Mouse (Mus musculus) lung, embryonic 15.5 days (tissue): ENCODE data around the gene Dgcr6. TPM values are rescaled to one million over a fixed set of nuclear protein-coding genes. Genes with fewer than 3 reads are reported as not detected.

Experiments used
- ATAC-seq: fragments of 200-750 bp; cut with Nextera tagmentation; 2 replicates; pipeline ENCODE4 v1.8.0; 2017; ENCODE audit warnings: moderate number of reproducible peaks, borderline replicate concordance; ENCODE audit not compliant: low FRiP score, low TSS enrichment; ENCODE audit errors: extremely low read depth
- H3K27ac ChIP-seq: fragments of 300-500 bp; sonication (generic); 2 replicates; pipeline ENCODE4 v1.5.1; 2015; ENCODE audit warnings: moderate library complexity, mild to moderate bottlenecking, inconsistent platforms
- H3K27me3 ChIP-seq: fragments of 300-500 bp; sonication (generic); 2 replicates; pipeline ENCODE4 v1.6.1; 2015; ENCODE audit warnings: inconsistent platforms
- H3K36me3 ChIP-seq: fragments of 300-500 bp; sonication (generic); 2 replicates; pipeline ENCODE4 v1.6.1; 2015; ENCODE audit warnings: inconsistent platforms
- H3K4me1 ChIP-seq: fragments of 300-500 bp; sonication (generic); 2 replicates; pipeline ENCODE4 v1.6.1; 2015; ENCODE audit warnings: inconsistent platforms
- H3K4me2 ChIP-seq: fragments of 300-500 bp; sonication (generic); 2 replicates; pipeline ENCODE4 v1.6.1; 2015; ENCODE audit warnings: inconsistent platforms, mild to moderate bottlenecking, moderate library complexity
- H3K4me3 ChIP-seq: fragments of 300-500 bp; sonication (generic); 2 replicates; pipeline ENCODE4 v1.5.1; 2015; ENCODE audit warnings: mild to moderate bottlenecking, inconsistent platforms
- H3K9ac ChIP-seq: fragments of 300-500 bp; sonication (generic); 2 replicates; pipeline ENCODE4 v1.6.1; 2015; ENCODE audit warnings: inconsistent platforms
- H3K9me3 ChIP-seq: fragments of 300-500 bp; sonication (generic); 2 replicates; pipeline ENCODE4 v1.6.1; 2016; ENCODE audit warnings: inconsistent platforms
- WGBS: fragments of 180-500 bp; shearing (Covaris S2); methylation state at CpG from one replicate; pipeline ENCODE4 v1.1.7; 2015; 5-methylcytosine and 5-hydroxymethylcytosine counted together
- polyA plus RNA-seq: library from polyadenylated mRNA; unstranded; fragments of >200 nt; fragmentation: Nextera tagmentation; extraction: Ambion mirVana; gene quantifications from 2 replicates; pipeline ENCODE4 v1.2.1, GENCODE M21; 2015

The Dgcr6 gene
- polyA plus RNA-seq, 1 experiment from 2014 or later = 95.5 TPM

DNA sequence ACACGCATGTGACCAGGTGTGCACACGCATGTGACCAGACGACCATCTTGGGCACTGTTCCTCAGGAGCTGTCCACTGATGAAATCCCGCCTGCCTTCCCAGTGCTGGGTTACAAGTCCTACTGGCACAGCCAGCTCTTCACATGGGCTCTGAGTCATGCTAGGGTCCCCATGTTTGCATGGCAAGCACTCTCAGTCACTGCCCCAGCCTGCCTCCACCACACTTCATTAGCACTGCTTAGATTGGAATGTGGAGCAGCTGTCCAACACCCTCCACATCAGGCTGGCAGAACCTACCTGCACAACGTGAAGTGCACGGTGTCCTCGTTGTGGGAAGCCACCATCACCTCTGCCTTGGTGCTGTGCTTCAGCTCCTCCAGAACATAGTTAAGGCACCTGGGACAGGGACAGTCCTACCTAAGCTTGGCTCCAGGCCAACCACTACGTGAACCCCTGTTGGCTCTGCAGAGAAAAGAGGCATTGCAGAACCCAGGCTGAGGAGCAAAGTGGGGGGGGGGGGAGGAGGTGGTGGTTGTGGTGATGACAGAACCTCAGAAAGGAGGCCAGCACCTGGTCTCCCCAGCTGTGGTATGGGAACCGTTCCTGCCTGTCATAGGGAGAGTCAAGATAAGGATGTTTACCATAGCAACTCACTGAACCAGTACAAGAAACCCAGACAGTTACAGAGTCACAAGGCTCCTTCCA lies 20.8 kb downstream of the Dgcr6 start:
- no peak for ATAC-seq
- Histone ChIP-seq H3K4me2 (no peak overlapping the region), H3K27me3 (no peaks in the 10 kb centered on the region), H3K9ac (no peak overlapping the region), H3K4me3 (no peak overlapping the region), H3K27ac (peak overlapping the region; percentile 15; the same call in 1 of the 2 replicates), H3K4me1 (peaks cover 7% of the 10 kb centered on the region; the same call in 1 of the 2 replicates), H3K9me3 (no peaks in the 10 kb centered on the region), H3K36me3 (peaks cover 18% of the 10 kb centered on the region; the same call in 1 of the 2 replicates)
- 65% methylated on average over 9 of the region's 9 CpGs for WGBS

DNA sequence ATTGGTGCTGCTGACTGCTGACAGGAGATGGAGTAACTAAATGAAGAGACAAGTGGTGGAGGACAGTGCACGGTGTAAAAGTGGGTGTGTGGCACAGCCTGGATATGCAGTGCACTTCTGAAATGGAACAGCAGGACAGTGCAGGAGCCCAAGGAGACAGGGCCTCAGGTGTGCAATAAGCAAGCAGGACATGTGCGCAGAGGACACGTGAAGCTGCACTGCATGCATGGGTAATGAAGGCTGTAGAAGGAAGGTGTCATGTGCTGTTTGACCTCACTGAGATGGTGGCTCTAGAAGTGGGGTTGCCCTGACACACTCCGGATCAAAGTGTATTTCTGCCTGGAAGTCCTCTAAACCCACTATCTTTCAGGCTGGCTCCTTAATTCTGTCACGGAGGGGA lies 22.0 kb downstream of the Dgcr6 start:
- no peak for ATAC-seq
- Histone ChIP-seq H3K27ac (no peak overlapping the region), H3K4me2 (no peak overlapping the region), H3K9ac (no peak overlapping the region), H3K9me3 (no peaks in the 10 kb centered on the region), H3K36me3 (peaks cover 15% of the 10 kb centered on the region; the same call in 1 of the 2 replicates), H3K4me3 (no peak overlapping the region), H3K27me3 (no peaks in the 10 kb centered on the region), H3K4me1 (peaks cover 7% of the 10 kb centered on the region; the same call in 1 of the 2 replicates)
- WGBS = 81% methylated on average over 5 of the region's 5 CpGs

DNA sequence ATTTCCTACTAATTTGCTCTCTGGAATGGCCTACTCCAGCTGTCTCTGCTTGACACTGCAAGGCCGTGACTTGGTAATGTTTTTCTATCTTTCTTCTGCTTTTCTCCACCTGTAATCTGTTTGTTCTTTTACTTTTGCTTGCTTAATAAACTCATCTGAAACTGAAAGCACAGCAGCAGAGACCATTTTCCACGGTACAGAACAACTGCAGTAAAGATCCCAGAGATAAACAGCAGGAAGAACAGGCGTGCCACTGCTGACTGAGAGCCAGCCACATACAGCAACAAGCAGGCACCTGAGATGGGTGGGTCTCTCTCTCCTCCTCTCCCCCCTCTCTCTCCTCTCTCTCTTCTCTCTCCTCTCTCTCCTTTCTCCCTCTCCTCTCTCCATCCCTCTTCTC lies 22.5 kb downstream of the Dgcr6 start:
- WGBS = 47% methylated on average over 3 of the region's 3 CpGs
- peaks cover 15% of the 10 kb centered on the region; the same call in 1 of the 2 replicates for H3K36me3 ChIP-seq
- no peak overlapping the region for H3K4me3 ChIP-seq
- H3K27me3 ChIP-seq = no peaks in the 10 kb centered on the region
- H3K27ac ChIP-seq = no peak overlapping the region
- no peaks in the 10 kb centered on the region for H3K9me3 ChIP-seq
- H3K4me2 ChIP-seq = no peak overlapping the region
- H3K4me1 ChIP-seq = peaks cover 7% of the 10 kb centered on the region; the same call in 1 of the 2 replicates
- no peak overlapping the region for H3K9ac ChIP-seq
- no peak for ATAC-seq

DNA sequence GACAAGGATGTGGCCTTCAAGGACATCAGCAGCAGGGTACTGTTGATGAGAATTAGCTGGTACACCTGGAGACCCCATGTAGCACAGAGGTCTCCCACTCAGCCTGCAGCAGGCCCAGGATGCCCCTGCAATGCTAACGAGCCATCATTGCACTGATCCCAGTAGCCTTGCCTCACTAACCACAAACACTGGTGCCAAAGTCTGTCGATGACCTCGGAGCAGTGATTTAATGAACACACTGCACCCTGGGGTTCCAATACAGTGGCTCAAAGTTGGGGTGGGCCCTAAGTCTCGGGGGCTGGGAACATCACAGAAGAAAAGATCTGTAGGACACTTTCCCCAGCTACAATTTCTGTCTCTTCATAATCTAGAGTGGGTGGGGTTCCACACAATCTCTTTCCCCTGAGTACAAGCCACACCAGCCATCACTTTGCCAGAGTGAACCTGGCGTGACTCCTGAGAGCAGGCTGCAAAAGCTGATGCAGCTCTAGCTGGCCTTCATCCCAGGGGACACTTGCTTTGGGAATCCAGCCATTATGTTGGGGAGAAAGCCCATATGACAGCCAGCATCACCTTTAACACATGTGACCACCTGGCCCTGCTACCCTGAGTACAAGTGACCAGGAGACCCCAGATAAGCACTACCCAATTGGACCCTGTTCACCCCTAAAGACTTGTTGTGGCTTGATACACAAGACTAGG lies 25.8 kb downstream of the Dgcr6 start:
- WGBS = 86% methylated on average over 5 of the region's 5 CpGs
- no peak for ATAC-seq
- peaks cover 2% of the 10 kb centered on the region; the same call in 1 of the 2 replicates for H3K4me1 ChIP-seq
- no peak overlapping the region for H3K4me3 ChIP-seq
- no peaks in the 10 kb centered on the region for H3K36me3 ChIP-seq
- H3K9ac ChIP-seq = no peak overlapping the region
- no peaks in the 10 kb centered on the region for H3K9me3 ChIP-seq
- no peak overlapping the region for H3K27ac ChIP-seq
- H3K27me3 ChIP-seq = no peaks in the 10 kb centered on the region
- no peak overlapping the region for H3K4me2 ChIP-seq

DNA sequence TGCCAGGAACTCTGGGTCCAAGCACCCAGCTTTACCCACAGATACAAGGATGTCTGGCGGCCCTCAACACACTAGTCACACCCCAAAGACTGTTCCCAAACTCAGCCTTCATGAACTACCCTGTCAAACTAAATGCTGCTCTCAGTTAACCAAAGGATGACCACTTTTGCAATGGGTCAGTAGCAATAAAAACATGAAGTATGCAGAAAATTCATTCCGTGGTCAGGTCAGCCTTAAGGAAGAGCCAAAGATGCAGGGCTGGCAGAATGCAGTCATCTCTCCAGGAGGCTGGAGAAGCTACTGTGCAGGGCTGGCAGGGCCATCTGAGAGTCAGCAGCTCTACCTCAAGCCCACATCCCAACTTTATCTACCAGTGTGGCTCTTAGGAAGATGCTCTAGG lies 26.6 kb downstream of the Dgcr6 start:
- no peak overlapping the region for H3K27ac ChIP-seq

DNA sequence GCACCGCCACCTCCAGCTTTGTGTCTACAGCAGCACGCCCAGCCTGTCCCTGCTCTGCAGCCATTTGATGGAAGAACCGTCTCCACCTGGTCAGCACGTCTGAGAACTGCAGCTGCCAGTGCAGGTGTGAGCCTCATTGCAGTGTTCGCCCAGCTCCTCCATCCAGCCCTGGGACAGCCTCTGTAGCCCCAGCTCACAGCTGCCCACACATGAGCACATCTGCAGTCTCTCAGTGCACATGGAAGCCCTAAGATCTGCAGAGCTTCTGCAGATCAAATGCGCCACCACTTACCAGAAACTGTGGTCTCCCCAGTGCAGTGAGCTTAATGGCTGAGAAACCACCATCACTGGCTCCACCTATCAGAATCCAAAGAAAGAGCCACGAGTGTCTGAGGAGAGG lies 27.5 kb downstream of the Dgcr6 start:
- Histone ChIP-seq H3K27me3 (no peaks in the 10 kb centered on the region), H3K9ac (no peak overlapping the region), H3K4me2 (no peak overlapping the region), H3K4me1 (peaks cover 3% of the 10 kb centered on the region; the same call in 1 of the 2 replicates), H3K9me3 (no peaks in the 10 kb centered on the region), H3K36me3 (no peaks in the 10 kb centered on the region), H3K4me3 (no peak overlapping the region), H3K27ac (no peak overlapping the region)
- no peak for ATAC-seq
- 78% methylated on average over 7 of the region's 7 CpGs for WGBS

More for the DNA sequence above, 26.6 kb downstream of the Dgcr6 start:
- 90% methylated on average over 2 of the region's 2 CpGs for WGBS
- no peaks in the 10 kb centered on the region for H3K27me3 ChIP-seq
- H3K4me2 ChIP-seq = no peak overlapping the region
- no peak overlapping the region for H3K4me3 ChIP-seq
- no peaks in the 10 kb centered on the region for H3K9me3 ChIP-seq
- no peak for ATAC-seq
- H3K4me1 ChIP-seq = no peaks in the 10 kb centered on the region
- H3K9ac ChIP-seq = no peak overlapping the region
- no peaks in the 10 kb centered on the region for H3K36me3 ChIP-seq

DNA sequence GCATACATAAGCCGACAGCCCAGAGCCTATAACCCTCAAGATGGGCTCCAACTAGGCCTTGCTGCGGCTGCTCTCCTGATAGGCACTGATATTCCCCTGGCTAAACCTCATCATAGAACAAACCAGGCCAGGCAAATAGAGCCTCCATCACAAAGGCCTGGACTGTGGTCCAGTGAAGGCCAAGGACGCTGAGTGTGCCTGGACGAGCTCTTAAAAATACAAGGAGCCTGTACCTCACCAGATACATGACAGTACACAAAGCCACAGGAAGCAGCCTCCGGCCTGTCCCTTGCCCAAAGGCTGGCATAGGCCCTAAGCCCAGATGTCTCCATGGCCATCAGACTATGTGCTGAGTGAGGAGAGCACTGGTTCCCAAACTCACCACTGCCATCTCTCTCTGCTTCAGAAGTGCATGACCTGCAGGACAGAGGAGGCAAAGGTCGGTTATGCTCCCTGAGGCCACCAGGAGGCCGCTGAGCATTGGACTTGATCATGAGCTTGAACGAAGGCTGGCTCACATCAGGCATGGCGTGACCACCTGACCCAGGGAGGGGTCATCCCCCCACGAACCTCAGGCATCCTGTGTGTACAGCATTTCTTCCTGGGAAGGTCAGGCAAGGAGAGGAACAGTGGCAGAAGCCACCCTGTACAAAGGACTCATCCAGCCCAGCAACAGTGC lies 28.6 kb downstream of the Dgcr6 start:
- no peak overlapping the region for H3K27ac ChIP-seq
- peaks cover 7% of the 10 kb centered on the region; the same call in 1 of the 2 replicates for H3K4me1 ChIP-seq
- no peak overlapping the region for H3K9ac ChIP-seq
- no peak for ATAC-seq
- no peak overlapping the region for H3K4me3 ChIP-seq
- no peaks in the 10 kb centered on the region for H3K9me3 ChIP-seq
- no peaks in the 10 kb centered on the region for H3K27me3 ChIP-seq
- no peaks in the 10 kb centered on the region for H3K36me3 ChIP-seq
- 72% methylated on average over 10 of the region's 10 CpGs for WGBS
- H3K4me2 ChIP-seq = no peak overlapping the region

DNA sequence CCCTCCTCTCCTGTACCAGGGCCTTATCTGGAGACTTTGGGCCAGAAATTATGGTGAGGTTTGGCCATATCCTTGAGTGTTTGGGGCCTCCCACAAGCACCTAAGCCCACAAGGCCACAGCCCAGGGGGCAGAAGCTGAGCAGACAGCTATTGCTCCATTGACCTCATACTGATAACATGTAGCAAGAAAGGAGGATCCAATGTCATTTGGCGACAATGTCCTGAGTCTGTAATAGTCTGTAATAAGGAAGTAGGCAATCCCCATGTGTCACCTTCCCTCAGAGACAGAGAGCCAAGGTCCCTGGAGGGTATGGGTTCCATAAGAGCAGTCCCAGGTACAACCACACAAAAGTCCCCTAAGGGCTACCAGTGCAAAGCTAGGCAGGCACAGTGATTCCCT lies 29.6 kb downstream of the Dgcr6 start:
- no peaks in the 10 kb centered on the region for H3K9me3 ChIP-seq
- H3K36me3 ChIP-seq = no peaks in the 10 kb centered on the region
- no peak overlapping the region for H3K27ac ChIP-seq
- WGBS = 82% methylated on average over 1 of the region's 1 CpGs
- ATAC-seq = no peak
- H3K4me1 ChIP-seq = peaks cover 7% of the 10 kb centered on the region; the same call in 1 of the 2 replicates
- no peak overlapping the region for H3K4me3 ChIP-seq
- no peak overlapping the region for H3K9ac ChIP-seq
- H3K4me2 ChIP-seq = no peak overlapping the region
- H3K27me3 ChIP-seq = no peaks in the 10 kb centered on the region

DNA sequence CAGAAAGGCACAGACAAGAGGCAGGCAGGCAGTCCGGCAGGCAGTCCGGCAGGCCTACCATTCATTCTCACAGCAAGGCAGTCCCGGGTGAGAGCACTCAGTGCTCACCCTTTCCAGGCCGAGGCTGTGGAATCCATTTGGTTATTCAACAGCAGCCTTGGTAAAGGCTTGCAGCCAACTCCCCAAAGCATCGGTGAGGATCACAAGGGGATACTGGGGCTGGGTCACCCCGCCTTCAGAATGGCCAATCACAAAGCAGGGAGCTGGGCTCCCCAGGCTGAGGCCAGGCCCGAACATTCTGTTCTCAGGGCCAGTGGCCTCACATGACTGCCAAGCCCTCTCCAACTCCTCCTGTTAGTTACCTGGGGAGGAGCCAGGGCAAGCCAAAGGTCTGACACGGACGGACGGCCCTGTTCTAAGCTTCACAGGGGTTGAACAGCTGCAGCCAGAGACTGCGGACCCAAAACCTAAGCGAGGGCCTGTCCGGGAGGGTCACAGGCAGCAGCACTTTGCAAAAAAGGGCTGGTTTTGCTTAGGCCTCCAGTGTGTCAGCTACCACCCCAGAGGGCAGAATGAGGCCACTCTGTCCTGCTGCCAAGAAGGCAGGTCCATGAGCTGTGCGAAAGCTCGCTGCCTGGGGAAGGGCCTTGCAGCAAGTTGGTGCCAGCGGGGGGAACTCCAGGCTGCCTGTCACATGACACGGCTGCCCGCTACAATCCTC lies 30.7 kb downstream of the Dgcr6 start:
- H3K4me1 ChIP-seq = peaks cover 13% of the 10 kb centered on the region
- ATAC-seq = no peak
- H3K27me3 ChIP-seq = no peaks in the 10 kb centered on the region
- no peak overlapping the region for H3K27ac ChIP-seq
- no peak overlapping the region for H3K4me3 ChIP-seq
- 80% methylated on average over 18 of the region's 18 CpGs for WGBS
- H3K36me3 ChIP-seq = no peaks in the 10 kb centered on the region
- H3K9ac ChIP-seq = no peak overlapping the region
- H3K4me2 ChIP-seq = no peak overlapping the region
- no peaks in the 10 kb centered on the region for H3K9me3 ChIP-seq

DNA sequence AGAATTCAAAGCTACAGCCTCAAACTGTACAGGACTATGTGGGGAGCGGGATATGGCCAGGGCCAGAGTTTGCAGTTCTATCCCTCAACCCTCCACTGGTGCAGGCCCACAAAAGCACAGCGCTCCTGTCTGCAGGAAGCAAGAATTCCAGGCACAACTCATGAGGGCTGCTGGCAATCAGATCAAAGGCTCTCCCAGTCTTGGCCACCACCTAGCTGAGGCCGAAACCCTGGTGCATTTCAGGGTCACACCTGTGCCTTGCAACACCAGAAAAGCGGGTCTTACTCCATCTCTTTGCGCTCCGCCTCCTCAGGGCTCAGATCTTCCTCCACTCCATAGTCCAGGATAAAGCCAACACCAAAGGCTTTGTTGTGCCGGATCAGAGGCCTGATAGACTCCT lies 31.6 kb downstream of the Dgcr6 start:
- Histone ChIP-seq H3K27me3 (no peaks in the 10 kb centered on the region), H3K36me3 (no peaks in the 10 kb centered on the region), H3K9ac (no peak overlapping the region), H3K27ac (no peak overlapping the region), H3K4me3 (no peak overlapping the region), H3K4me1 (peaks cover 15% of the 10 kb centered on the region), H3K9me3 (no peaks in the 10 kb centered on the region), H3K4me2 (no peak overlapping the region)
- ATAC-seq = no peak
- WGBS = 79% methylated on average over 7 of the region's 7 CpGs

DNA sequence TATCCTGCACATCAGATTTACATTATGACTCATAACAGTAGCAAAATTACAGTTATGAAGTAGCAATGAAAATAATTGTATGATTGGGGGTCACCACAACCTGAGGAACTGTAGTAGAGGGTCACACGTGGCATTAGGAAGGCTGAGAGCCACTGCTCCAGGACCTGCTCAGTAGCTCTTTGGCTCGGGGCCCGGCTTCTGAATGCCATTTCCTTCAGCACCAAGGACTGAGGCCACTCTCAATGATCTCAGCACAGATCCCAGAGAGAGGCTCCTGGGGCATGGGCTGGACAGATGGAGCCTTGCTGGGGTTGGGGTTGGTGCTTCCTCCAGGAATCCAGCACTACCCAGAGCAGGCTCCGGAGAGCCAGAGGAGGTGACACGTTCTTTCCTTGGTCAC lies 34.4 kb downstream of the Dgcr6 start:
- no peak overlapping the region for H3K27ac ChIP-seq
- no peaks in the 10 kb centered on the region for H3K27me3 ChIP-seq
- no peaks in the 10 kb centered on the region for H3K36me3 ChIP-seq
- H3K4me3 ChIP-seq = no peak overlapping the region
- H3K4me1 ChIP-seq = peaks cover 19% of the 10 kb centered on the region
- ATAC-seq = no peak
- WGBS = 68% methylated on average over 5 of the region's 5 CpGs
- H3K9ac ChIP-seq = no peak overlapping the region
- H3K4me2 ChIP-seq = no peak overlapping the region
- no peaks in the 10 kb centered on the region for H3K9me3 ChIP-seq
